Mouse (Mus musculus) kidney, adult 2 months (tissue): ENCODE measurements around the gene Sh3rf1.

Experiments used
- CTCF ChIP-seq: fragments of 200-500 bp; conservative IDR thresholded peaks from 2 replicates; pipeline ENCODE4 v1.5.1; 2011; ENCODE audit warnings: low read depth, mild to moderate bottlenecking, control low read depth, low read length, moderate library complexity, mixed read lengths; ENCODE audit not compliant: insufficient read depth, insufficient read length
- POLR2A ChIP-seq: fragments of 200-500 bp; IDR thresholded peaks from one replicate; pipeline ENCODE4 v1.6.1; 2011; ENCODE audit warnings: low read depth, low read length, control low read depth

GRCm38 (mm10) chr8:61236506-61237268 lies 13.0 kb downstream of the Sh3rf1 start:
- TF ChIP-seq POLR2A (no peak), CTCF (no peak)
